Mouse (Mus musculus) thymus, postnatal 4 days (tissue): ENCODE results near the gene Ndufa7.

Source experiments
- DNase-seq: peaks from one replicate; pipeline ENCODE4 v3.0.0; 2021

Gene Ndufa7

DNA sequence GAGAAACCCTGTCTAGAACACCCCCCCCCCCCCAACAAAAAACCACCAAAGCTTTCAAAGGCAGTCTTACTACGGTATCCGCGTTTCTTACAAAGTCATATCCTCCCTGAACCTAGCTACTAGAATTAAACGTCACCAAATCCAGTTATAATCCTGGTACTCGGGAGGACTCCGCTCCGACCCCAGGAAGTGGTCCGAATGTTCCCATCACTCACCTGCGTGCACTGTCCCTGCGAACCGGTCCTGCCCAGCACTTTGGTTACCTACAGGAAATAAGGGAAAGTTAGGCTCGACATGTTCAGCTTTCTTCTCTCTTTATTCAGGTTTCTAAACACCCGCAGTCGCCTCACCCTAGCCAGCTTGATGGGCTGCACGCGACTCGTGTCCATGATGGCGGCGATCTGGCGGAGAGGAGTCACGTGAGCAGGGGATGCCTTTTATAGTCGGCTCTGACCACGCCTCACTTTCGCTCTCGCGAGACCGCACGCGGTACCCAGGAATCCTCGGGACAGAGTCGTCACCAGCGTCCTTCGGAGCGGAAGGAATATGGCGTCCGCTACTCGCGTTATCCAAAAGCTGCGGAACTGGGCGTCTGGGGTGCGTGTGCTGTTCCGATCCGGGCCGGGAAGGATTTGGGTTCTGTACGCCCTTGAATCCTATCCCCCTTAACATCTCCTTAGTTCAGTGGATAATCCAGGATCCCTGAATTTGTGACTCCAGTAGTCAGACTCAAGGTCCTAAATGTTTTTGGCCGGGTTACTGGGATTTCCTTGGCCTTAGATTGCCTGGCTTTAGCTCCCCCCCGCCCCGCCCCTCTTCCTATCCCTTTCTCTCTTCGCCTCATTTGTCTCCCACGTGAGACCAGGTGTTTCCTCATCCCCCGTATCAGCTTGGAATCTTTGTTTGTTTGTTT is at the start of gene Ndufa7, which contains the start of gene Rps28:
Ndufa7 (plus strand) TSS at position 489 of the 913 bp plus-strand sequence.
Rps28 (minus strand) TSS at position 479 of the 913 bp plus-strand sequence.
- peak; percentile 97 for DNase-seq

GRCm38 (mm10) chr17:33774573-33775155 is 49.7 kb upstream of the Ndufa7 start:
- no peak for DNase-seq

GRCm38 (mm10) chr17:33775287-33775686 is 49.1 kb upstream of the Ndufa7 start:
- DNase-seq: no peak

- no peak for DNase-seq
These were observed 45.0 kb upstream of the Ndufa7 start for GRCm38 (mm10) chr17:33779271-33779966.

DNA sequence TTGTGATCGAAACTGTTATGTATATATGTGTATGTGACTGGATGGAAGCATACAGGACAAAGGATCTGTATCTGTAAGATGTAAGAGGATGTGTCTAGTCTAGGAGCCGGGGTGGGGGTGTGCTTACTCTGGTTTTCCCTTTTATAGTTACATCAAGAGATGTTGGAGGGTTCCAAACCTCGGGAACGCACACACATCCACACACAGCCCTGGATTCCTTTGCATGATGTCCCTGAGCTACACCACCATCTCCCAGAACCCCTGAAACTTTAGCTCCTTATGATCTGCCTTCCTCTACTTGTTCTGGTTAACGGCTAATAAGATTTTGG is 44.4 kb upstream of the Ndufa7 start:
- DNase-seq: no peak

GRCm38 (mm10) chr17:33780431-33780830 is 43.9 kb upstream of the Ndufa7 start:
- DNase-seq: no peak

DNA sequence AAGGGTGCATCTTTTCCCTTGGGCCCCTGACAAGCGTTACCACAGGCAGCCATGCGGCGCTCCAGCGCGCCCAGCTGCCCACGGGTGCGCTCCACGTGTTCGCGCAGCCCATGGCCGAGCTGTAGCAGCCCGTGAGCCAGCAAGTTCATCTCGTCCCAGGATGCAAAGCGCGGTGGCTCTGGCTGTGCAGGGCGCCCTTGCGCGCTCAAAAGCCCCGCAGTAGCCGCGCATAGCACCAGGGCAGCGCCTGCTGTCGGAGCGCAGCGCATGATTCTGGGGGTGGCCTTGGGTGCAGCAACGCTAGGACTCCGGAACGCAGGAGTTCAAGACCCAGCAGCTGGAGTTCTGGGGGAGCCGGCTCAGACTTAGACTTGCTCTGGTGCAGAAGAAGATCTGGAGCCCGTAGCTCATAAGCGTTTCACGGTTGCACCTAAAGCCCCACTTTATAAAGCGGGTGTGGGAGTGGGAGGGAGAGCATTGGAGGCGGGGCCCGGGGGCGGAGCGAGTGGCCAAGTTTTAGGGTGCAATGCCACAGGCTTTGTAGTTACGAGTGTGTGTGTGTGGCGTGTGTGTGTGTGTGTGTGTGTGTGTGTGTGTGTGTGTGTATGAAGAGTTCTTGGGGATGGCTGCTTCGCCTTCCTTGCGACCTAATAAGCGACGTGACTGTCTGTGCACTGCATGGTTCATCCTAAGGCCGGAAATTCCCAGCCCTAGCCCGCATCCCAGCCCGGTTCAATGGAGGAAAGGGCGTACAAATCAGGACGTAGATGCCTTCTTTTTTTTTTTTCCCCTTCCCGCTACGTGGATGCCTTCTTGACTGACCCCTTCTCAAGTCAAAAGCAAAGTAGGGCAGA is 43.0 kb upstream of the Ndufa7 start, which contains the start of gene Angptl4:
Angptl4 (minus strand) TSS at position 707 of the 854 bp plus-strand sequence.
- peak; percentile 85 for DNase-seq

- no peak for DNase-seq
These were observed 42.3 kb upstream of the Ndufa7 start for GRCm38 (mm10) chr17:33782067-33782466.

- no peak for DNase-seq
These were observed 41.0 kb upstream of the Ndufa7 start for GRCm38 (mm10) chr17:33783408-33783807.

- no peak for DNase-seq
These were observed 39.4 kb upstream of the Ndufa7 start for GRCm38 (mm10) chr17:33784939-33785338.

DNA sequence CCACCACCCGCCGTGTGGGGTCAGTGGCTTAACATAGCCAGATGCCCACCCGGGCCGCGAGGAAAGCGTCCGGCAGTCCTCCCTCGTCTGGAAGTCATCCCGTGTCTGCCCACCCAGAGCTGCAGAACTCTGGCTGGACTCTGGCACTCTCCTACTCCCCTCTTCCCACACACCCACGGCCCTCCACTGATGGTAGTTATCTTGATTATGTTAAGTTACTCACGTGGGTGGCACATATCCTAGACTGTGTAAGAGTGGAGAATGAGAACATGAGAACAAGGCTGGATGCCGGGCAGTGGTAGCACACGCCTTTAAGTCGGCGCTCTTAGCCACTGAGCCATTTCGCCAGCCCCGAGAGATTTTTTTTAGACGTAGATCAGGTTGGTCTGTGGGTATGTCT is 38.0 kb upstream of the Ndufa7 start:
- no peak for DNase-seq

DNA sequence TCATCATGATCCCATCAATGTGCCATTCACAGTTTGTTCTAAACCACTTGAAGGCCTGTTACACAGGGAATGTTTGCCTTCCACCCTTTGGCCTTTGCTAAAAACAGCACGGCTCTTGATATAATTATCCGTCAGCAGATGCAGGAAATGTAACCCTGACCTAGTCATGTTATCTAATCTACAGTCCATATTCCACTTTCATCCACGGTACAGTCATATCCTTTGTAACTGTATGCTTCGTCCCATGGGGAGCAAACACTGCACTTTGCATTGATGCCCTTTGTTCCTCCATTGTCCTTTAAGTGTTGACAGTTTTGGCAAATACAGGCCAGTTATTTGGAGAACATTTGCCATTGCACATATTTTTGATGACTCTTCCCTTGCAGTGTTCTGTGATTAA is 35.6 kb upstream of the Ndufa7 start:
- no peak for DNase-seq

GRCm38 (mm10) chr17:33798306-33798705 is 26.1 kb upstream of the Ndufa7 start:
- DNase-seq: no peak

DNA sequence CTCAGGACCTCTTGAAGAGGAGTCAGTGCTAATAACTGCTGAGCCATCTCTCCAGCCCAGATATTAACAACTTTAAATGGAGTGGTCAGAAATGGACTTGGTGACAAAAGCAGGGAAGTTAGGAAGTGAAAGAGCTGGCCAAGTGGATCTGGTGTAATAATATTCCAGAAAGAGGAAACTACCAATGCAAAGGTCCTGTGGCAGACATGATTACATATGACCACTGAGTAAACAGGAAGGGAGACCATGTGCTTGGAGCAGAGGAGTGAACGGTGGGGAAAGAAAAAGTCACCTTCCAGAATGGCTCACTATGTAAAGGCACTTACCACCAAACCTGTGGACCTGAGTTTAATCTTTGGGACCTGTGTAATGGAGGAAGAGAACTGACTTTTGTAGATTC is 25.1 kb upstream of the Ndufa7 start:
- no peak for DNase-seq

DNA sequence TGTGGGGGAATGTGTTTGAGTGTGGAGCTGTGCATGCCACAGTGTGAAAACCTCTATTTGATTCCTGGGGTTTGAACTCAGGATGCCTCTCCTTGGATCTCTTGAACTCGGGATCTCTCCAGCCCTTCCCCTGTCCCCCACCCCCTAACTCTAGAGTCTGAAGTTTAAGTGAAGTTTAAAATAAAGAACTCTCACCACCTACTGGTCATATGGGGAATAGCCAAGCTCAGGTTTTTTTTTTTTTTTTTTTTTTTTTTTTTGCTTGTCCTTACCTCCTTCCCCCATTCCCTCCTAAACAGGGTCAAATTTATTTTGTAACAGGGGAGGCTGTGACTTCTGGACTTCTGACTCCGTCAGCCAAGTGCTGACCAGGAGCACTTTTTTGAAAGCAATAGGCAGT is 22.2 kb upstream of the Ndufa7 start:
- DNase-seq: no peak

- DNase-seq: no peak
These were observed 20.2 kb upstream of the Ndufa7 start for GRCm38 (mm10) chr17:33804205-33804604.

DNA sequence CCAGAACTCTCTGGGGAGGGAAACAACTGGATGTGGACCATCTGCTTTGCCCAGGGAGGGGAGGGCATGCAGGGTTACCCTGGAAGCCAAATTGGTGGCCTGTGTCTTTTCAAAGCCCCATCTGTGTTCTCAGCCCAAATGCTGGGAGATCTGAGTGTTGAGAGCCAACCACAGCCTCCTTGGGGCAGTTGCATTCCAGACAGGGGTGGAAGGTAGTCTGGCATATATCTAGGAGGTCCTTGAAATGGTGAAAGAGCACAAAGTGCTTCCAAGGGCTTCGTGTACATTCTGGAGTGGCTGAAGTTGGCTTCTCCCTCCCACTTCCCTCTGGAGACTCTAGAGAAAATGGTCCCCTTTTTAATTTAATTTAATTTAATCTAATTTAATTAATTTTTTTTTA is 19.6 kb upstream of the Ndufa7 start:
- no peak for DNase-seq

DNA sequence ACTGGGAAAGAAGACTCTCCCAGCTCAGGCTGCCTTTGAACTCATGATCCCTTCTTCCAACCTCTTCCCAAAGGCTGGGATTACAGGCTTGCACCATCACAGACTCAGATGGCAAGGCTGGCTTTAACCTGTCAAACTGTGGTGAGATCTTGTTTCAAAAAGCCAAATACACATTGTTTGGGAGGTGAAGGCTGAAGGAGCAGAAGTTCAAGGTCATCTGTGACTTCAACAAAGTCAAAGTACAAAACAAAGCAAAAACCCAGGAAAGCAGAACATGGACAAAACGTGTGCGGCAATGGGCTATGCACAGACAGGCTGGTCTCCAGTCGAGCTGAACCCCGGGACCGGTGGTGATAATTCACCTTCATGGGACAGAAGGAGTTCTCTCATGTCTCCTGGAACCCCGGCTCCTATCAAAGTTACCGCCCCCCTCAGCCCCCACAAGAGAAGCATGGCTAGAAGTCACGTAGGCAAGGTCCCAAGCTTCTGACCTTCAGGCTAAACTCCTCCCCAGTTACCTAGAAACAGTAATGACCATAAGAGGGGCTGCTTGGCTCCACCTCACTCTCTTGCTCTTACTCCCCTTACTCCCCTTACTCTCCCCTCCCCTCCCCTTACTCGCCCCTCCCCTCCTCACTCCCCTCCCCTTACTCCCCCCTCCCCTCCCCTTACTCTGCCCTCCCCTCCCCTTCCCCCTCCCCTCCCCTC is 17.0 kb upstream of the Ndufa7 start:
- DNase-seq: no peak

DNA sequence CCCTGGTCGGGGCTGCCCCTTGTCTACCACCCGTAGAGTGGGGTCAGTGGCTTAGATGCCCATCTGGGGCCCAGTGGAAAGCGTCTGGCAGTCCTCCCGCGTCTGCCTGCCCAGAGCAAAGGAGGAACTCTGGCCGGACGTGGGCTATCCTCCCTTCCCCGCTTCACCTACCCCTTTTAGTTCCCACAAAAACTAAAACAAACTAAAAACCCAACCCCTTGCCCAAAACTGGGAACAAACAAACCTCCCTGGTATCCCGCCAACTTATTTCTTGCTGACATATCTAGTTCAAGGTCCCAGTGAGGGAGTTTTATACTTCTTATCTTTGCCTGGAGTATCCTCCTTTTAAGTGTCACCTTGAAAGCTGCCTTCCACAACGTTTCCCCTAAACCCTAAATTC is 16.2 kb upstream of the Ndufa7 start:
- no peak for DNase-seq

- peak; percentile 92 for DNase-seq
These were observed 13.8 kb upstream of the Ndufa7 start, which contains the start of gene Kank3 for GRCm38 (mm10) chr17:33810334-33811141. TSS of gene Kank3 (plus strand) at chr17:33810519.

DNA sequence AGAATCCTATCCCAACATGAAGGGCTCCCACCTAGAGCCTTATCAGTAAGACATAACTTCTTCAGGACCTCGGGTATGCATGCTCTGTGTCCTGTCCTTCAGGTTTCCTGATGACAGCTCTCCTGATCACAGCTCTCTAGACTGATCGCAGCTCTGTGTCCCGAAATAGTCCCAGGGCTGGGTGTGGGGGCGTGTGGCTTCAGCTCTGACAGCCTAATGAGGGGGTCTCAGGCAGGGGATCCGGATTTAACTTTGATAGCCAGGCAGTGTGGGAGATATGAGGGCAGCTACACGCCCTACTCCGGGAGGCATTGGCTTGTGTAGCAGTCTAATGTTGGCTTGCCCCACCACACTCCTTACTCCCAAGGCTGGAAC is 13.2 kb upstream of the Ndufa7 start:
- no peak for DNase-seq
